Comparison of ENCODE assay signal across 8 mouse cellular contexts in the genomic region with DNA sequence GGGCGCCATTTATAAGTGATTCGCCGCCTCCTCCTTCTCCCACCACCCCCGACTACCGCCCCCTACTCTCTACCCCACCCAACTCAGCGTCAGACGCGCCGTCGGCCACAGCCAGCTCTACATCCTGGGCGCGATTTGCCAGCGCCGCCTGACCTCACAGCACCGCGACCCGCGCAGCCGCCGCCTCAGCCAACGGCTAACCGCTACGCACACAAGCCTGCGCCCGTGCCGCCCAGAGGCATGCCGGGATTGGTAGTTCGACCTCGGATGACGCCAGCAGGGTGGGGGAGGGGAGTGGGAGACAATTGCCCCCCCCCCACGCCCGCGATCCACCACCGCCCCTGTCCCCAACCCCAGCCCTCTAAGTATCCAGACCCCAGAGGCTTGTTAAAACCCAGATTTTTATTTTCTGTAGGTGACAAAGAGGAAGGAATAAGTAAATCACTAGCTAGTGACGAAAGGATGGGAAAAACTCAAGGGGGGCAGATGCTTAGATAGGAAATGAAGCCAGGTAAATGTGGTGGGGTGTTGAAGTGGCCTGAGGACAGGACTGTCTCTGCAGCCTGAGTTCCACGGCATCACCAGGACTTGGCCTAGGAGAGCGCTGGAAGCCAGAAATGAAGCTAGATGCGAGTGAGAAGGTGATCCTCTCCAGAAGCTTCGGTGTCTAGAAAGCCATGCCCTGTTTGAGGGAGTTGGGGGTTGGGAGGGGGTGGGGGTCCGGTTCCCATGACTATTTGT. TPM values are rescaled to one million over a fixed set of nuclear protein-coding genes. Genes with fewer than 3 reads are reported as not detected.
A peak's percentile ranks its signal among the peaks of the same experiment; 100 is the strongest.
DNase-seq lines count a peak whose midpoint lies in the region; ATAC-seq and TF ChIP-seq lines count a peak whose summit lies in the region.

Gene Morf4l1, minus strand, starts transcription at position 208 of the 741 bp plus-strand sequence.

- no peaks in the 10 kb centered on the region for H3K36me3 ChIP-seq in ES-Bruce4 (ENCODE audit: control insufficient read depth, insufficient read depth, low read length, poor library complexity, severe bottlenecking)
- no peaks in the 10 kb centered on the region for H3K36me3 ChIP-seq in forebrain, embryonic 13.5 days (ENCODE audit: poor library complexity, severe bottlenecking)
- H3K36me3 ChIP-seq in neural tube, embryonic 15.5 days: no peaks in the 10 kb centered on the region

- H3K4me1 ChIP-seq in ES-Bruce4 (ENCODE audit: control insufficient read depth, insufficient read depth, low read length): no peaks in the 10 kb centered on the region
- H3K4me1 ChIP-seq in forebrain, embryonic 13.5 days: peaks cover 29% of the 10 kb centered on the region
- peaks cover 30% of the 10 kb centered on the region for H3K4me1 ChIP-seq in neural tube, embryonic 15.5 days

- no peak for TF ChIP-seq EP300 in ES-Bruce4 (IDR thresholded peaks at IDR 0.05; ENCODE audit: insufficient read depth, low read depth, low read length)

- H3K4me3 ChIP-seq in ES-Bruce4 (ENCODE audit: low read depth, low read length): peak within 1 kb of the TSS; percentile 95
- peak within 1 kb of the TSS; percentile 92 for H3K4me3 ChIP-seq in forebrain, embryonic 13.5 days
- H3K4me3 ChIP-seq in neural tube, embryonic 15.5 days (replicated peaks): peak within 1 kb of the TSS; percentile 84

- H3K27me3 ChIP-seq in ES-Bruce4 (ENCODE audit: control insufficient read depth, insufficient read depth, low read length, poor library complexity, severe bottlenecking): no peaks in the 10 kb centered on the region
- no peaks in the 10 kb centered on the region for H3K27me3 ChIP-seq in forebrain, embryonic 13.5 days
- no peaks in the 10 kb centered on the region; the same call in 1 of the 2 replicates for H3K27me3 ChIP-seq in neural tube, embryonic 15.5 days (replicated peaks)

- H3K4me2 ChIP-seq in forebrain, embryonic 13.5 days: peak within 1 kb of the TSS; percentile 85
- H3K4me2 ChIP-seq in neural tube, embryonic 15.5 days: peak within 1 kb of the TSS; percentile 76

- peak; percentile 98 for ATAC-seq in cerebellum, adult (ENCODE audit: insufficient number of reproducible peaks, low FRiP score, low TSS enrichment)
- ATAC-seq in forebrain, embryonic 13.5 days: peak; percentile 99
- ATAC-seq in neural tube, embryonic 15.5 days (ENCODE audit: low FRiP score): peak; percentile 98

- no peak for TF ChIP-seq POLR2A in ES-Bruce4 (IDR thresholded peaks at IDR 0.05; ENCODE audit: insufficient read depth, low read length)

- TF ChIP-seq CTCF in ES-Bruce4 (IDR thresholded peaks at IDR 0.05; ENCODE audit: low read depth, low read length): no peak

- peak within 1 kb of the TSS; percentile 99 for H3K9ac ChIP-seq in ES-Bruce4 (ENCODE audit: low read depth, poor library complexity, severe bottlenecking)
- peak within 1 kb of the TSS; percentile 97 for H3K9ac ChIP-seq in forebrain, embryonic 13.5 days
- H3K9ac ChIP-seq in neural tube, embryonic 15.5 days (replicated peaks): peak within 1 kb of the TSS; percentile 97

- H3K9me3 ChIP-seq in ES-Bruce4 (replicated peaks; ENCODE audit: control insufficient read depth, insufficient read depth, low read length, poor library complexity, severe bottlenecking): no peaks in the 10 kb centered on the region
- H3K9me3 ChIP-seq in forebrain, embryonic 13.5 days (replicated peaks): no peaks in the 10 kb centered on the region
- no peaks in the 10 kb centered on the region for H3K9me3 ChIP-seq in neural tube, embryonic 15.5 days (replicated peaks)

- peak; percentile 97 to 98 for DNase-seq in heart, postnatal 10 days
- DNase-seq in layer of hippocampus, adult 11-12 months (ENCODE audit: low spot score): peak; percentile 98
- peak; percentile 97 to 98 for DNase-seq in lung, adult 18-20 months
- DNase-seq in testis, postnatal 14 days (ENCODE audit: low spot score): peak; percentile 99

- 1% methylated on average over 38 of the region's 40 CpGs for WGBS in forebrain, embryonic 13.5 days
- 1% methylated on average over 38 of the region's 40 CpGs for WGBS in neural tube, embryonic 15.5 days

- peak within 1 kb of the TSS; percentile 68 for H3K27ac ChIP-seq in ES-Bruce4 (ENCODE audit: insufficient read depth, low read length)
- H3K27ac ChIP-seq in forebrain, embryonic 13.5 days: peak within 1 kb of the TSS; percentile 98
- H3K27ac ChIP-seq in neural tube, embryonic 15.5 days (replicated peaks): peak within 1 kb of the TSS; percentile 99

- intact Hi-C loops in heart, postnatal 10 days (cut with DNase I): no loop called here

RNA-seq across cellular contexts. Expression of gene Morf4l1, which starts in this region (rescaled TPM):
- 647 and 696 TPM in 2 replicates for polyA plus RNA-seq in ES-Bruce4 (2011; ENCODE audit: insufficient read depth, insufficient read length, low read depth, missing spikeins)
- 475 and 483 TPM in 2 replicates for polyA plus RNA-seq in forebrain, embryonic 13.5 days (2015; fragmentation: Nextera tagmentation; extraction: Ambion mirVana)
- 100 to 1,000 TPM; 292 to 311 TPM for total RNA-seq in heart, postnatal 10 days (2021)
- polyA plus RNA-seq in neural tube, embryonic 15.5 days (2015; fragmentation: Nextera tagmentation; extraction: Ambion mirVana): 520 and 554 TPM in 2 replicates

Comparison
In these comparisons a context has a peak if more than half of its experiments do, and no peak if none do; other contexts are left out.
1. Peak in every context shown above with its lines: DNase-seq, ATAC-seq, H3K4me3 ChIP-seq and H3K27ac ChIP-seq.